Mouse (Mus musculus) kidney, adult 9 months (tissue): ENCODE results near the gene Ttll6.
A peak's percentile ranks its signal among the peaks of the same experiment; 100 is the strongest.

Experiments
- DNase-seq: peaks from one replicate; pipeline ENCODE4 v3.0.0; 2022

Gene Ttll6

GRCm38 (mm10) chr11:96170711-96171379 is 37.3 kb downstream of the Ttll6 start:
- no peak for DNase-seq

- DNase-seq: no peak
Observed at GRCm38 (mm10) chr11:96171601-96172000, 38.0 kb downstream of the Ttll6 start.

GRCm38 (mm10) chr11:96172511-96173287 is 39.1 kb downstream of the Ttll6 start:
- no peak for DNase-seq

DNA sequence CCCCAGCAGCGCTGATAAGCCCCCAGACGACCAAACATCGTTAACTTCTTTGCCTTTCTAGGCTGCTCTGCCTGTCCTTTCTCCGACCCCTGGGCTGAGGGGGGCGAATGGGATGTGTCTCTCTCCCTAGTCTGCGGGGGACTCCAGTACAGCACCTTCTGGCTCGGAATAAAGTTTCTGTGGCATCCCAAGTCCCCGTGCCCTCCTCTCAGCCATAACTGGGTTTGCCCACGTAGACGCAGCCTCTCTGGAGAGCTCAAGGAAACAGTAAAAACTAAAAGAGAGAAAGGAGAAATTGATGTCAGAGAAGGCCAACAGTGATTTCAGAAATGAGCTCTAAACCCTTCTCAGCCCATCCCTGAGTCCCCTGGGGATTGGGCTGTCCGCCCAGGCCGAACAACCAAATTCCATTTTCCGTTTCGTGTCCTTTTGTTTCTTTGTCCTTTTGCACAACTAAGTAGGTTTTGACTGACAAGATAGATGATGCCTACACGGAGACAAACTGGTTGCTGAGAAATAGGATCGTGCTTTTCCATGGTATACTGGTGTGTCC is 39.8 kb downstream of the Ttll6 start:
- DNase-seq: no peak

GRCm38 (mm10) chr11:96174881-96175280 is 41.3 kb downstream of the Ttll6 start:
- no peak for DNase-seq

- no peak for DNase-seq
Observed at GRCm38 (mm10) chr11:96175511-96175910, 41.9 kb downstream of the Ttll6 start.

DNA sequence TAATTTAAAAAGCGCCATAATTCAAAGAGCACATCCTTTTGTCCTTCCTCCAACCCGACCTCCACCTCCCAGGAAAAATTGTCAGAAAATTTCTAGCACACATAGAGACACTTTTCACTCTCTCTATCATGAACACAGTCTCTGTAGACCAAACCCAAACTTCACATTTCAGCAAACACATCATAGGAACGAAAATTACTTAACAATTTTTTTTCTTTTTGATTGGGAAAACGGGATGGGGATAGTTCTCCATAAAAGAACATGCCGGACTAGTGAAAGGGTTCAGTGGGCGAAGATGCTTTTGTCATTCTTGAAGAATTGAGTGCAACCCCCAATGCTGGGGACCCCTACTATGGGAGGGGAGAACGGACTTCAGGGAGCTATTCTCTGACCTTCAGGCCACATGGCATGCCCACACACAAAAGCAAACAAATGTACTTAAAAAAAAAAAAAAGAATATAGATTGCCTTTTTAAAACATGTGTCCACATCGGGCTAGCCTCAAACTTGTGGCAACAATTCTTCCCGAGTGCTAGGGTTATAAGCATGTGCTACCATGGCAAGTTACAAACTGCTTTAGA is 42.5 kb downstream of the Ttll6 start:
- no peak for DNase-seq

DNA sequence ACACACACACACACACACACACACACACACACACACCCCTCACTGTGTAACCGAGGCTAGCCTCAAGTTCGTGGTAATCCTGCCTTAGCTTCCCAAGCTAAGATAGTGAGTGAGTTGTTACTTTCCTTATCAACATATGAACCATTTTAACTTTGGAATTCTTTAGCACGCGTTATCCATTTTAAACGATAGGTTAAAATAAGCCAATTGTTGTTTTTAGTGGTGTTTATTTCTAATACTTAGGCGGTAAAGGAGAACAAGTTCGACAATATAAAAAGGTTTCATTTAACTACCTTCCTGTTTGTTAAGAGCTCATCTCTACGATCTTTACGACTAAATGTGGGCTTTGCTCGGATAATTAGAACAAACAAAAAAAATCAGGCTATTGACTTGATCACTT is 43.3 kb downstream of the Ttll6 start:
- no peak for DNase-seq

GRCm38 (mm10) chr11:96177546-96178174 is 44.1 kb downstream of the Ttll6 start:
- no peak for DNase-seq

- no peak for DNase-seq
Observed at GRCm38 (mm10) chr11:96178356-96178755, 44.8 kb downstream of the Ttll6 start.

DNA sequence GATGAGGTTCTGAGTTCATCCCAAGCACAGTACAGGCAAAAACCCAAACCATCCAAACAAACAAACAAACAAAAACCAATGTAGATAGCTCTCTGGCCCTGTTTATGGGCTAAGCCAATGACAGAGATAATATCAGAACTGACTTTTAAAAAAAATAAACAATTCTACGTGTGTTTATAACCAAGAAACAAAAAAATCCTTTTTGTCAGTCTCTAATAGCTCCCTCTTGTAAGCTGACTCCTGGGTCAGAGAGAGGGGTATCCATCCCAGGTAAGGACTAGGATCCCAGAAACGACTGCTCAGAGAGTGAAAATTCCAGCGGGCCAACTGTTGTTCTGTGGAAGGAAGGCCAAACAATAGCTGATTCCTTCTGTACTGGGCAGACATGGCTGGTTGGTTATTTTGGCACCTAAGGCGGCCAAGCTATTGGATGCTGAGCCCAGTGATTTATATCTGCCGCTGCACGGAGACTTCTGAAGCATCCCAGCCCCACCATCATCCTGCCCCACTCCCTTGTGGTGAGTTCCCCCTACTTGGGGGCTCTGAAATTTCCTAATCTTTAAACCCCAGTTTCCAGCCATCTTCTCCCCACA is 45.4 kb downstream of the Ttll6 start:
- no peak for DNase-seq

DNA sequence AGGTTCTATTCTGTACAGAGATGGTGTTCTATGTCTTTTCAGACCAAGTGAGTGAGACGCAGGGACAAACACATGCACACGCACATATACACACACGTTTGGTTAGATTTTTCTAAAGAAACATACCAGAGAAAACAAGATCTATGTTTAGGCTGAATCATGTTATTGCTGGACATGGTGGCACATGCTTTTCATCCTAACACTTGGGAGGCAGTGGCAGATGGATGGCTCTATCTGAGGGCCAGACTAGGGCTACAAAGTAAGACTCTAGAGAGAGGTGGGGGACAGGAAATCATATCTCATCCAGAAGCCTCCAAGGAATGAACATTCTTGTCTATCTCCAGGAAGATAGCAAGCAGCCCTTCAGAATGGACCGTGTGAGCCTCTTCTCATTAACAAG is 47.5 kb downstream of the Ttll6 start:
- DNase-seq: no peak

- no peak for DNase-seq
Observed at GRCm38 (mm10) chr11:96184233-96184632, 50.6 kb downstream of the Ttll6 start.

DNA sequence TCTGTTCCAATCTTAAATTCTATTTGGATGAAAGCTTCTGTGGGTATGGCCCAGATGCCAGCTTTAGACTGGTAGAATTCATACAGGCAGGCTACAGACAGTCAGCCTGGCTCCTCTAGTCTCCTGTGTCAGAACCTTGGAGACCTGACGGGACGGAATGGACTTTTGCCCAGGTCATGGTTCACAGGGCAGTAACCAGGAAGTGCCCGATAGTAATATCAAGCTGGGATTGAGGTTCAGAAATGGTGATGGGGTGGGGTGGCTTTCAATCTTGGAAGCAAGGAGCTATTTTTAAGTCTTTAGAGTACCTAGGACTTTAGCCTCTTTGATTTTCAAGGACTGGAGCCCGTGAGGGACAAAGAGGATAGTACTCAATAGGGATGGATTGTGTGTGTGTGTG is 53.7 kb downstream of the Ttll6 start:
- peak; percentile 43 for DNase-seq

DNA sequence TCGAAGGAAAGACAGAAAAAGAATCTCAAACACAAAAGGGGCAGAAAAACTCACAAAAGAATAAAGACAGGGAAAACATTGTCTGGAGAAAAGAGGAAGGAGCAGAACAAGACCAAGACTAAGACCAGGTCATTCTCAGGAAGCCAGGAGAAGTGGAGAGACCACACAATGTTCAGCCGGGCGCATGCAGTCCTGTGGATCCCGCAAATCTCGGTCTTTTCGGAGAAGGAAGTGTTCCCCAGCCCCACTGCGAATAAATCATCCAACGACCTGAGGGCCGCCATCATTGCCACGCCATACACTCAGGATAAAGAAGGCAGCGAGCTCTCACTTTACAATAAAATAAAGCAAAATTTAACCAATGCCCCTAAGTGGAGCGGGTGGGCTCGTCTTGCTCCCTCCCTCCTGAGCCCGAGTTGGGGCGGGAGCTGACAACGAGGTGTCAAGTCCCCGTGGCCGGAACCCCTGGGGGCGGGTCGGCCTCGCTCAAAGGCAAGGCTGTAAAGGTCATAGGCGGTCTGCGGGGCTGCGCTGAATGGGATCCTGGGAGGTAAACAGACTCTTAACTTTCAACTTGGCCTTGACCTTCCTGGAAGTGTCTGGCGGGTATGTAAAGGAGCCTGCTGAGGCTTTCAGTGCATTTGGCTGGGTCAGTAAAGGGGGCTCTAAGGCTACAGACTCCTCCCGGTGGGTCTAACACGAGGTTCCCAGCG is 56.4 kb downstream of the Ttll6 start:
- no peak for DNase-seq

- no peak for DNase-seq
Observed at GRCm38 (mm10) chr11:96191132-96191531, 57.5 kb downstream of the Ttll6 start.

DNA sequence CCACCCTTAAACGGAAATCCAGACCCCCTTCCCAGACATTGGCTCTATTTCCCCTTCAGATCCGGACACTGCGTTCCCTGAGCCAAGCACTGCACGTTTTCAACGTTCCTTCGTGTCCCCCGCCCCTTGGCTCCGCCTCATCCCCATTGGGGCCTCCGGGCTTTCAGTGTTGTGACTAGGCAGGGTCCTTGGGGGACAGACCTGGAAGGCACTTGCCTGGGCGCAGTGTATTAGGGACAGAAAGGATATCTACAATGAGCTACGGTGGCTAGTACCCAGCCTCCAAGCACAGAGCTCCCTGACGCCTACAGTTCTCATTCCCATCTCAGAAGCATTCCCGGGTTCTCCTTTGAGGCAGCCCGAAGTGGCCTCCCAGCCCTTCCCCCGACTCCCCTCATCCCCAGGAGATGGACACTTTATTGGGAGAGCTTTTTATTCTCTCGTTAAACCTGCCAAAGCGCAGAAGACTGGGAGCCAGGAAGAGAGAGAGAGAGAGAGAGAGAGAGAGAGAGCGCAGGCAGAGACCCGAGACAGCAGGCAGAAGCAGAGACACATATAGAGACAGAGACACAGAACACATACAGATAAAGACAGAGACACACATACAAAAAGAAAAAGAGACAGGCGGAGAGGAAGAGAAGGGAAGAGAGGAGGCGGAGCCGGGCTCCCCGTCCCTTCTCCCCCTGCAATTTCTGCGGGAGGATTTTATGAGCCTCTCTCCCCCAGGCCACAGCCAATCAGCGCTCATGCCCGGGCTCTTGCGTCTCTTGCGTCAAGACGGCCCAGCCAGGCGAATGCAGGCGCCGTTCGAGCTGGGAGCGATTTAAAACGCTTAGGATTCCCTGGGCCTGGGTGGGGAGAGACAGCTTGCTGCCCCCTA is 60.2 kb downstream of the Ttll6 start, which contains the start of gene Hoxb13:
TSS of gene Hoxb13 (plus strand) at position 796 of the 880 bp plus-strand sequence.
- no peak for DNase-seq

GRCm38 (mm10) chr11:96194401-96194710 is 60.8 kb downstream of the Ttll6 start:
- DNase-seq: no peak

GRCm38 (mm10) chr11:96194961-96195640 is 61.5 kb downstream of the Ttll6 start:
- no peak for DNase-seq

- no peak for DNase-seq
Observed at GRCm38 (mm10) chr11:96195769-96196280, 62.2 kb downstream of the Ttll6 start.
